Mouse (Mus musculus) heart, postnatal 0 days (tissue): ENCODE data around the gene Arsa.

Experiments used
- CTCF ChIP-seq: IDR thresholded peaks from 2 replicates; pipeline ENCODE4 v1.5.1; 2016; ENCODE audit warnings: antibody characterized with exemption, control low read depth, low read depth
- EP300 ChIP-seq: IDR thresholded peaks from 2 replicates; pipeline ENCODE4 v1.6.1; 2016; ENCODE audit warnings: antibody characterized with exemption, low read depth

DNA sequence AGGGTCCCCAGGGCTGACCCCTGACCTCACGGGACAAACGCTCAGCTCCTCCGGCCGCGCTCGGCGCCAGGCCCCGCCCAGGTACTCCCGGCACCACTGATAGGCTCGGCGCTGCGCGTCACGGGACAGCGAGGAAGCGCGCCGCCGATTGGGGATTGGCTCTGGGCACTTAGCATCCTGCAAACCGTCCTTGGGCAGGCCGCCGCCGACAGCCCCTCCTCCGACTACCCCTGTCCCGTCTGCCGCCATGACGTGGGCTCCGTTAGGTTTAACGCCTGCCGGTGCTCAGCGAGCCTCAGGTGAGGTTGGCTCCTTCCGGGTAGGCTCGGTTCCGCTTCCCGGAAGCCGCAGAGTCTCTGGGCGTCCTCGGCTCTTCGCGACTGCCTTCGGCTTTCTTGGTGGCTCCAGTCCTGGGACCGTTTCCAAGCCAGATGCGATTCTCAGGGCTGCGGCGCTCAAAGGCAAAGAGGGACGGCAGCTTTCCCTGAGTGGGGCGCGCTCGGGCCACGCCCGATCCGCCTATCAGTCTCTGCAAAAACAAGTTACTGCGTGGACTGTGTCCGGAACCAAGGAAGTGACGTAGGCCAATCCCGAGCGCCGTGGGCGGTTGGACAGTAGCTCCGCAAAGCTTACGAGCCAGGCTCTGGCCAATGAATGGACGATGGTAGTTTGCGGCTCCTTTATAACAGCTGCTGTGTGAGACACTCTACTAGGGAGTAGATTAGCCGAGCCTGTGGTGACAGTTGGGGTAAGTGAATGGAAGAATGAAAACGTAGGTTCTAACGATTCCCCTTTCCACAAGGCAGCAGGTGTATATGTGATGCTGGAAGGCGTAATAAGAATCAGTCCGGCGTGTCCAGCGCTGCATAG lies 47.6 kb downstream of the Arsa start, which contains the start of the genes C730034F03Rik, Gm44502 and Chkb:
- TF ChIP-seq EP300 (peak; percentile 80; the same call in 1 of the 2 replicates), CTCF (no peak)
